ENCODE assay signal across 15 mouse cellular contexts in genomic region chr6:84228786-84229185, GRCm38 (mm10).
A peak's percentile ranks its signal among the peaks of the same experiment; 100 is the strongest.
DNase-seq lines count a peak whose midpoint lies in the region; ATAC-seq lines count a peak whose summit lies in the region.
"Had no signal": no experiment of that assay in that cellular context is flagged by ENCODE, and none has a peak within 500 bp of the region (broad histone marks: within the 10 kb centered on the region; RNA-seq: fewer than 3 reads in every experiment).

No protein-coding gene starts in this region.

- H3K9me3 ChIP-seq in midbrain, embryonic 10.5 days (replicated peaks), result no peaks in the 10 kb centered on the region
- no peaks in the 10 kb centered on the region for H3K9me3 ChIP-seq in midbrain, embryonic 11.5 days (ENCODE audit: control insufficient read depth, low read length)
- no peaks in the 10 kb centered on the region for H3K9me3 ChIP-seq in embryonic facial prominence, embryonic 10.5 days
- no peaks in the 10 kb centered on the region for H3K9me3 ChIP-seq in limb, embryonic 13.5 days
- H3K9me3 ChIP-seq: intestine, embryonic 15.5 days had no signal

- H3K4me2 ChIP-seq in midbrain, embryonic 11.5 days, result no peak overlapping the region
- H3K4me2 ChIP-seq in limb, embryonic 13.5 days (replicated peaks), result no peak overlapping the region
- H3K4me2 ChIP-seq: heart, embryonic 11.5 days; intestine, embryonic 15.5 days had no signal

- H3K36me3 ChIP-seq in midbrain, embryonic 10.5 days, result no peaks in the 10 kb centered on the region
- H3K36me3 ChIP-seq in midbrain, embryonic 11.5 days (ENCODE audit: control insufficient read depth, insufficient read depth, low read length), result no peaks in the 10 kb centered on the region
- H3K36me3 ChIP-seq in embryonic facial prominence, embryonic 10.5 days (replicated peaks), result no peaks in the 10 kb centered on the region
- H3K36me3 ChIP-seq in limb, embryonic 13.5 days, result no peaks in the 10 kb centered on the region
- H3K36me3 ChIP-seq: intestine, embryonic 15.5 days had no signal

- H3K9ac ChIP-seq in midbrain, embryonic 11.5 days (ENCODE audit: low read length), result no peak overlapping the region
- H3K9ac ChIP-seq in limb, embryonic 13.5 days, result no peak overlapping the region
- H3K9ac ChIP-seq: intestine, embryonic 15.5 days had no signal

- 29% methylated on average over 5 of the region's 5 CpGs for WGBS in midbrain, embryonic 10.5 days
- WGBS in midbrain, embryonic 11.5 days, result 20% methylated on average over 5 of the region's 5 CpGs
- WGBS in embryonic facial prominence, embryonic 10.5 days, result 9% methylated on average over 5 of the region's 5 CpGs
- 7% methylated on average over 5 of the region's 5 CpGs for WGBS in limb, embryonic 13.5 days

- no peak overlapping the region for H3K4me3 ChIP-seq in midbrain, embryonic 10.5 days
- H3K4me3 ChIP-seq in midbrain, embryonic 11.5 days (ENCODE audit: low read depth, low read length), result no peak overlapping the region
- no peak overlapping the region for H3K4me3 ChIP-seq in embryonic facial prominence, embryonic 10.5 days
- H3K4me3 ChIP-seq in limb, embryonic 13.5 days, result no peak overlapping the region
- H3K4me3 ChIP-seq: intestine, embryonic 15.5 days had no signal

- H3K4me1 ChIP-seq in midbrain, embryonic 10.5 days, result peaks cover 38% of the 10 kb centered on the region
- peaks cover 5% of the 10 kb centered on the region for H3K4me1 ChIP-seq in midbrain, embryonic 11.5 days (ENCODE audit: control insufficient read depth, insufficient read depth, low read length)
- H3K4me1 ChIP-seq in embryonic facial prominence, embryonic 10.5 days, result peaks cover 70% of the 10 kb centered on the region
- H3K4me1 ChIP-seq in limb, embryonic 13.5 days, result peaks cover 79% of the 10 kb centered on the region

- peaks cover 14% of the 10 kb centered on the region; the same call in 1 of the 2 replicates for H3K27me3 ChIP-seq in midbrain, embryonic 10.5 days (ENCODE audit: low read depth, poor library complexity, severe bottlenecking)
- H3K27me3 ChIP-seq in midbrain, embryonic 11.5 days (ENCODE audit: control insufficient read depth, insufficient read depth, low read length), result no peaks in the 10 kb centered on the region
- peaks cover 48% of the 10 kb centered on the region for H3K27me3 ChIP-seq in embryonic facial prominence, embryonic 10.5 days (replicated peaks; ENCODE audit: low read depth, poor library complexity, severe bottlenecking)
- H3K27me3 ChIP-seq in limb, embryonic 13.5 days, result peaks cover 9% of the 10 kb centered on the region; the same call in 1 of the 2 replicates
- H3K27me3 ChIP-seq: intestine, embryonic 15.5 days had no signal

- peak overlapping the region; percentile 59; the same call in 1 of the 2 replicates for H3K27ac ChIP-seq in midbrain, embryonic 10.5 days (replicated peaks)
- H3K27ac ChIP-seq in midbrain, embryonic 11.5 days (ENCODE audit: low read depth, low read length), result no peak overlapping the region
- peak overlapping the region; percentile 75 for H3K27ac ChIP-seq in embryonic facial prominence, embryonic 10.5 days (replicated peaks)
- H3K27ac ChIP-seq in limb, embryonic 13.5 days, result peak overlapping the region; percentile 63
- H3K27ac ChIP-seq: intestine, embryonic 15.5 days; kidney, postnatal 0 days had no signal

- ATAC-seq in midbrain, embryonic 11.5 days (ENCODE audit: low FRiP score), result no peak
- ATAC-seq in limb, embryonic 13.5 days (ENCODE audit: low FRiP score, low read depth), result no peak; the same call in 1 of the 2 replicates
- ATAC-seq in frontal cortex, adult (ENCODE audit: low TSS enrichment), result no peak
- ATAC-seq: intestine, embryonic 15.5 days had no signal

- no peak for DNase-seq in midbrain, embryonic 10.5 days (ENCODE audit: low spot score)
- no peak for DNase-seq in midbrain, embryonic 11.5 days (ENCODE audit: low spot score, missing footprints)
- peak; percentile 16 for DNase-seq in ZHBTc4 (ENCODE audit: low read depth, low spot score)
- peak; percentile 70 for DNase-seq in embryonic facial prominence, embryonic 10.5 days (ENCODE audit: low spot score)
- no peak for DNase-seq in adrenal gland, postnatal 10 days
- DNase-seq: adrenal gland, adult 2 months; cerebellum, adult 8-10 months; heart, postnatal 4 days; lung, postnatal 36 days; right cerebral cortex, postnatal 14 days had no signal

Comparison
In these comparisons a context has a peak if more than half of its experiments do, and no peak if none do; other contexts are left out.
1. DNase-seq: peak in ZHBTc4 (single experiment) and embryonic facial prominence, embryonic 10.5 days (single experiment); none in midbrain, embryonic 10.5 days (single experiment), midbrain, embryonic 11.5 days (single experiment) and adrenal gland, postnatal 10 days (single experiment).